Mouse (Mus musculus) neural tube, embryonic 14.5 days (tissue): ENCODE results near the gene Col25a1. TPM values are rescaled to one million over a fixed set of nuclear protein-coding genes. Genes with fewer than 3 reads are reported as not detected.

ENCODE experiments used
- ATAC-seq: fragments of 200-750 bp; cut with Nextera tagmentation; 2 replicates; pipeline ENCODE4 v1.8.0; 2017; ENCODE audit warnings: low read depth, mild to moderate bottlenecking, moderate TSS enrichment, moderate library complexity
- H3K27ac ChIP-seq: fragments of 300-500 bp; sonication (generic); 2 replicates; pipeline ENCODE4 v1.5.1; 2014; ENCODE audit warnings: low read depth, mild to moderate bottlenecking, control low read depth, low read length, moderate library complexity, mixed read lengths
- H3K27me3 ChIP-seq: fragments of 300-500 bp; sonication (generic); 2 replicates; pipeline ENCODE4 v1.6.1; 2014; ENCODE audit warnings: low read length; ENCODE audit not compliant: control insufficient read depth, insufficient read depth
- H3K36me3 ChIP-seq: fragments of 300-500 bp; sonication (generic); 2 replicates; pipeline ENCODE4 v1.6.1; 2014; ENCODE audit warnings: low read length, mixed read lengths; ENCODE audit not compliant: control insufficient read depth, insufficient read depth
- H3K4me1 ChIP-seq: fragments of 300-500 bp; sonication (generic); 2 replicates; pipeline ENCODE4 v1.6.1; 2014; ENCODE audit warnings: low read length; ENCODE audit not compliant: control insufficient read depth, insufficient read depth
- H3K4me2 ChIP-seq: fragments of 300-500 bp; sonication (generic); 2 replicates; pipeline ENCODE4 v1.6.1; 2014; ENCODE audit warnings: mild to moderate bottlenecking, low read depth, low read length, control low read depth
- H3K4me3 ChIP-seq: fragments of 300-500 bp; sonication (generic); 2 replicates; pipeline ENCODE4 v1.5.1; 2014; ENCODE audit warnings: low read depth, low read length, control low read depth, mixed read lengths
- H3K9ac ChIP-seq: fragments of 300-500 bp; sonication (generic); replicated peaks from 2 replicates; pipeline ENCODE4 v1.6.1; 2014; ENCODE audit warnings: low read depth, mild to moderate bottlenecking, control low read depth, low read length, mixed read lengths
- H3K9me3 ChIP-seq: fragments of 300-500 bp; sonication (generic); 2 replicates; pipeline ENCODE4 v1.6.1; 2016; ENCODE audit warnings: low read length; ENCODE audit not compliant: control insufficient read depth
- WGBS: fragments of 180-500 bp; shearing (Covaris S2); extraction: QIAGEN DNeasy Blood & Tissue Kit; methylation state at CpG from one replicate; pipeline ENCODE4 v1.1.7; 2014; 5-methylcytosine and 5-hydroxymethylcytosine counted together
- polyA plus RNA-seq: library from polyadenylated mRNA; unstranded; fragments of >200 nt; fragmentation: Nextera tagmentation; extraction: Ambion mirVana; gene quantifications from 2 replicates; pipeline ENCODE4 v1.2.1, GENCODE M21; 2014

Gene Col25a1
- polyA plus RNA-seq, 1 experiment from 2014 or later = 10.5 TPM

DNA sequence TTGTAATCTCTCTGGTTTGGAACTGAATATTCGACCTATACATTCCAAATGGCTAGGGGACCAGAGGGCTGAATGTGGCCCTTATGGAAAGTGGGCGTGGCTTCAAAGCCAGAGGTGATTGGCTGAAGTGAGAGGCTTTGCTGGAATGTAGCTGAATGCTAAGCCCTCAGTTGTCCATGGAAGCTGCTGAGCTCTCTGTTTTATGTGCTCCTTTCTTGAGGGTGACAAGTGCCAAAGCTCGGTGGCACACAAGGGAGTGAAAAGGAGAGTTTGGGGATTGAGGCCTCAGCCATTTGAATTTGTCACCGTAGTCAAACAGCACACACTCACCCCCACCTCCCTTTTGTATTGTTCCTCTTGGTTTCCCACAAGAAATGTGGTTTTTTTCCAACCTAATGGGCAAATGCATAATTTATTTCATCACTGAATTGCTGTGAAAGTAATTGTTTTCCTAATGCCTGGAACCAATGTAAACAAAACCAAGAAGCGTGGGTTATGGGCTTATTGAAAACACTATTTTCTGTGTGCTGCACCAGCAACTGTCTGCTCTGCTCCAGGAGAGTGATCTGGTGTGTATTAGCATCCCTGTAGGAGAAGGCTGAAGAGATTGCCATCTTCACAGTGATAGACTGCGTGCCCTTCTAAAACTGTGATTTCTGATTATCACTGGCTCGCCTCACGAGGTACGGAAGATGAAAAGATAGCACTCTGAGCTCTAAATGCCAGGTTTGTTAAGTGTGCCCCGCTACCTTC is 147.2 kb downstream of the Col25a1 start:
- H3K27me3 ChIP-seq = no peaks in the 10 kb centered on the region
- H3K9me3 ChIP-seq = no peaks in the 10 kb centered on the region
- H3K4me3 ChIP-seq = no peak overlapping the region
- H3K36me3 ChIP-seq = no peaks in the 10 kb centered on the region
- H3K27ac ChIP-seq = peak overlapping the region; percentile 28; the same call in 1 of the 2 replicates
- 38% methylated on average over 10 of the region's 10 CpGs for WGBS
- peaks cover 9% of the 10 kb centered on the region for H3K4me1 ChIP-seq
- H3K9ac ChIP-seq = no peak overlapping the region
- no peak overlapping the region for H3K4me2 ChIP-seq
- ATAC-seq = peak; percentile 64

DNA sequence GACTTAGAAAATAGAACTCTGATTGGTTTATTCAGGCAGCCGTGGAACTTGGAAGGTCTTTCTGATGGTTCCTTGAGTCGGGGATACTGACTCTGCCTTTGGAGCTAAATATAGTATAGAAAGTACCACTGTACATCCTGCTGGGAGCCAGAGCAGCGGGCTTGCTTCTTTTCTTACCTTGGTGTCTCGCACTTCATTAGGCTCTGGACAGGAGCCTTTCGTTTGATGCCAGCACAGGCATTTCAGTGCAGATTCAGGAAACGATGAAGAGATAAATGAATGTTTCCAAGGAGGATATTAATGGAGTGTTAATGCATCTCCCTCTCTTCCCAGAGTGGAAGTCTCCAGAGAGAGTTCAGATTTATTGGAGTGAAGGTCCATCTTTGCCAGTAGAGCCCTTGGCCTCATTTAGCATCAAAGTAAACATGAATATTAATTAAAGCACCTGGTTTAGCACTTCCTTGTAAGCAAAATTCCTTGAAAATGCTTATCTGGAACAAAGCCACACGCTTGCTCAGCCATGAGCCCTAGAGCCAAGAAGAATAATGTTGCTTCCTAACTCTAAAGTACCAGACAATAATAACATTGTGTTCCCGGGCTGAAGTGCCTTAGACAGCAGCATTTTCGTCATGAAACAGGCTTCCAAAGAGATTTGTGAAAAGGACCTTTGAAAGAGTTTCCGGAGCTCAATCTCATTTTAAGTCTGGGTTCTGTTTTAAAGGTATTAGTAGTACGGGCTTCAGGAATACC is 151.9 kb downstream of the Col25a1 start:
- peaks cover 9% of the 10 kb centered on the region for H3K4me1 ChIP-seq
- no peak overlapping the region for H3K9ac ChIP-seq
- H3K27me3 ChIP-seq = no peaks in the 10 kb centered on the region
- no peaks in the 10 kb centered on the region for H3K9me3 ChIP-seq
- H3K36me3 ChIP-seq = no peaks in the 10 kb centered on the region
- ATAC-seq = no peak
- H3K27ac ChIP-seq = no peak overlapping the region
- no peak overlapping the region for H3K4me2 ChIP-seq
- WGBS = 50% methylated on average over 11 of the region's 11 CpGs
- no peak overlapping the region for H3K4me3 ChIP-seq

GRCm38 (mm10) chr3:130288102-130288501 is 156.8 kb downstream of the Col25a1 start:
- Histone ChIP-seq H3K4me1 (peaks cover under 1% of the 10 kb centered on the region), H3K4me2 (no peak overlapping the region), H3K9me3 (no peaks in the 10 kb centered on the region), H3K36me3 (no peaks in the 10 kb centered on the region), H3K4me3 (no peak overlapping the region), H3K9ac (no peak overlapping the region), H3K27ac (no peak overlapping the region), H3K27me3 (no peaks in the 10 kb centered on the region; the same call in 1 of the 2 replicates)
- 45% methylated on average over 2 of the region's 2 CpGs for WGBS
- ATAC-seq = no peak

GRCm38 (mm10) chr3:130288756-130289155 is 157.5 kb downstream of the Col25a1 start:
- no peak overlapping the region for H3K4me2 ChIP-seq
- no peaks in the 10 kb centered on the region for H3K9me3 ChIP-seq
- no peaks in the 10 kb centered on the region for H3K4me1 ChIP-seq
- H3K9ac ChIP-seq = no peak overlapping the region
- no peaks in the 10 kb centered on the region; the same call in 1 of the 2 replicates for H3K27me3 ChIP-seq
- H3K27ac ChIP-seq = no peak overlapping the region
- no peaks in the 10 kb centered on the region for H3K36me3 ChIP-seq
- WGBS = 85% methylated on average over 4 of the region's 4 CpGs
- ATAC-seq = no peak
- no peak overlapping the region for H3K4me3 ChIP-seq

GRCm38 (mm10) chr3:130289220-130289619 is 157.9 kb downstream of the Col25a1 start:
- Histone ChIP-seq H3K36me3 (no peaks in the 10 kb centered on the region), H3K4me3 (no peak overlapping the region), H3K9ac (no peak overlapping the region), H3K27ac (no peak overlapping the region), H3K27me3 (no peaks in the 10 kb centered on the region; the same call in 1 of the 2 replicates), H3K4me2 (no peak overlapping the region), H3K9me3 (no peaks in the 10 kb centered on the region), H3K4me1 (no peaks in the 10 kb centered on the region)
- no peak for ATAC-seq
- WGBS = 83% methylated on average over 3 of the region's 3 CpGs

DNA sequence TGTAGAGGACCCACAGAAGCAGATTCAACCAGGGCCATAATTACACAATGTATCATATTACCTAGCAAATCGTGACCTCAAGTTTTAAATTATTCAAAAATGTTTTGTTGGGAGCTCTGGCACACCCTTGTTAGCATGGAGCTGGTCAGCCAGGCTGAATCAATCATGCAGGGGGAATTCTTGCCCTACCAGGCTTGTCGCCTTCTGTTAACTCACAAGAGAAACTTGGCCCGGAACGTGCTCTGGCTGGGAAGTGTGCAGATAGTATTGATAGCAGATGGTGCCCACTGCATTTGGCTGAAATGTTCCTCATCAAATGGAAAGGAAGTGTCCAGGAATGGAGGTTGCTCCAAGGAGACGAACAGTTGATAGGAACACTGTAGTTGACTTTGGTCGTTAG is 158.9 kb downstream of the Col25a1 start:
- Histone ChIP-seq H3K36me3 (no peaks in the 10 kb centered on the region), H3K27ac (no peak overlapping the region), H3K4me2 (no peak overlapping the region), H3K9me3 (no peaks in the 10 kb centered on the region), H3K27me3 (no peaks in the 10 kb centered on the region; the same call in 1 of the 2 replicates), H3K4me3 (no peak overlapping the region), H3K4me1 (no peaks in the 10 kb centered on the region), H3K9ac (no peak overlapping the region)
- 82% methylated on average over 6 of the region's 6 CpGs for WGBS
- ATAC-seq = no peak

DNA sequence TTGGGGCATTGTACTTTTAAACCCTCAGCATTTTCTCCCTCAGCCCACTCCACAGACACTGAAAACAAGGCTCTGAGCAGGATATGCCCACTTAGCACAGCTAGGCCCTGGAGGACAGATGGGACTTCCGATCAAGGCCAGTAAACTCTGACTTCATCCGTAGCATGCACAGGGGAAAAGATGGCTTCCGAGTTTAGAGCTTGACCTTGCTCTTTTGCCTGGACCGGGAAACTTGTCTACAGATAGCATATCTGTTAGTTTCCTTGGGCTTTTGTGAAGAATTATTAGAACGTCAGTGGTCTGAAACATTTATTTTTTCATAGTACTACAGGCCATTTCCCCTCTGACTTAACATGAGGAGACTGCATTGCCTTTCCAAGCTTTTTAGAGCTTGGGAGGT is 159.4 kb downstream of the Col25a1 start:
- H3K4me1 ChIP-seq = no peaks in the 10 kb centered on the region
- H3K27ac ChIP-seq = no peak overlapping the region
- H3K4me3 ChIP-seq = no peak overlapping the region
- no peaks in the 10 kb centered on the region for H3K9me3 ChIP-seq
- ATAC-seq = no peak
- H3K4me2 ChIP-seq = no peak overlapping the region
- H3K27me3 ChIP-seq = no peaks in the 10 kb centered on the region; the same call in 1 of the 2 replicates
- WGBS = 91% methylated on average over 5 of the region's 5 CpGs
- H3K36me3 ChIP-seq = no peaks in the 10 kb centered on the region
- no peak overlapping the region for H3K9ac ChIP-seq

DNA sequence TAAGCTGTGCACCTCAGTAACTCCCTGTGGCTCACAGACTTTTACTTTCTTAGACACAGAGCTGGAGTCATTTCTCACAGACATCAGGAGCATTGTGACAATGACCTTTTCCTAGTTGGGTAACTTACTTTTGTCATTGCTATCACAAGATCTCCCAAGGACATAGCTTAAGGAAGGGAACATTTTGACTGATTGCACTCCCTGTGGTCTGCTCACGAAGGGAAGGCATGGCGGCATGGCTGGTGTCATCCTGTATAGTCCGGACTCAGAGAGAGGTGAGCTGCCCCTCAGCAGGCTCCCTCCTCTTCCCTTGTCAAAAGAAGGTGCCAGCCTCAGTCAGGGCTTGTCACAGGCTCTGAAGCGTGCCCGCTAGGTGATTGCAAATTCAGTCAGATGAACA is 160.6 kb downstream of the Col25a1 start:
- Histone ChIP-seq H3K27me3 (no peaks in the 10 kb centered on the region; the same call in 1 of the 2 replicates), H3K4me3 (no peak overlapping the region), H3K4me1 (no peaks in the 10 kb centered on the region), H3K4me2 (no peak overlapping the region), H3K36me3 (no peaks in the 10 kb centered on the region), H3K9me3 (no peaks in the 10 kb centered on the region), H3K9ac (no peak overlapping the region), H3K27ac (no peak overlapping the region)
- WGBS = 84% methylated on average over 5 of the region's 5 CpGs
- no peak for ATAC-seq

- H3K27ac ChIP-seq = no peak overlapping the region
- no peaks in the 10 kb centered on the region for H3K27me3 ChIP-seq
- no peaks in the 10 kb centered on the region for H3K9me3 ChIP-seq
- H3K4me2 ChIP-seq = no peak overlapping the region
- ATAC-seq = no peak
- WGBS = 78% methylated on average over 3 of the region's 3 CpGs
- H3K4me1 ChIP-seq = no peaks in the 10 kb centered on the region
- no peak overlapping the region for H3K9ac ChIP-seq
- no peak overlapping the region for H3K4me3 ChIP-seq
- no peaks in the 10 kb centered on the region for H3K36me3 ChIP-seq
These were observed 169.2 kb downstream of the Col25a1 start for GRCm38 (mm10) chr3:130300530-130300929.
